Mouse (Mus musculus) cerebellum, adult (tissue): ENCODE results near the gene Tnrc6c.

Experiments
- ATAC-seq: cut with Nextera tagmentation; 2 replicates; pipeline ENCODE4 v1.9.2; 2017; ENCODE audit warnings: mild to moderate bottlenecking, moderate library complexity, mixed read lengths; ENCODE audit not compliant: insufficient number of reproducible peaks, low FRiP score, low TSS enrichment

Tnrc6c gene

GRCm38 (mm10) chr11:117671626-117672025 lies 17.5 kb downstream of the Tnrc6c start:
- no peak for ATAC-seq

GRCm38 (mm10) chr11:117674531-117674930 lies 20.4 kb downstream of the Tnrc6c start:
- no peak for ATAC-seq

GRCm38 (mm10) chr11:117676649-117677048 lies 22.6 kb downstream of the Tnrc6c start:
- no peak for ATAC-seq

- ATAC-seq = no peak
Measured at GRCm38 (mm10) chr11:117677111-117677510, 23.0 kb downstream of the Tnrc6c start.

- ATAC-seq = no peak
Measured at GRCm38 (mm10) chr11:117677594-117677993, 23.5 kb downstream of the Tnrc6c start.

- ATAC-seq = no peak
Measured at GRCm38 (mm10) chr11:117678155-117678554, 24.1 kb downstream of the Tnrc6c start.

GRCm38 (mm10) chr11:117678740-117679139 lies 24.7 kb downstream of the Tnrc6c start:
- ATAC-seq = no peak

GRCm38 (mm10) chr11:117684640-117685039 lies 30.6 kb downstream of the Tnrc6c start:
- no peak for ATAC-seq

- no peak for ATAC-seq
Measured at GRCm38 (mm10) chr11:117685461-117685860, 31.4 kb downstream of the Tnrc6c start.

- ATAC-seq = no peak
Measured at GRCm38 (mm10) chr11:117686021-117686420, 31.9 kb downstream of the Tnrc6c start.

GRCm38 (mm10) chr11:117688603-117689002 lies 34.5 kb downstream of the Tnrc6c start:
- no peak for ATAC-seq

- ATAC-seq = no peak
Measured at GRCm38 (mm10) chr11:117691311-117691710, 37.2 kb downstream of the Tnrc6c start.

- no peak for ATAC-seq
Measured at GRCm38 (mm10) chr11:117694050-117694449, 40.0 kb downstream of the Tnrc6c start.

GRCm38 (mm10) chr11:117696585-117696984 lies 42.5 kb downstream of the Tnrc6c start:
- no peak for ATAC-seq

- ATAC-seq = no peak
Measured at GRCm38 (mm10) chr11:117700871-117701270, 46.8 kb downstream of the Tnrc6c start.

GRCm38 (mm10) chr11:117706267-117706666 lies 52.2 kb downstream of the Tnrc6c start:
- ATAC-seq = no peak

- ATAC-seq = no peak
Measured at GRCm38 (mm10) chr11:117707238-117707637, 53.1 kb downstream of the Tnrc6c start.

- no peak for ATAC-seq
Measured at GRCm38 (mm10) chr11:117709308-117709707, 55.2 kb downstream of the Tnrc6c start.

GRCm38 (mm10) chr11:117710815-117711294 lies 56.8 kb downstream of the Tnrc6c start:
- ATAC-seq = no peak

- ATAC-seq = no peak
Measured at GRCm38 (mm10) chr11:117712065-117712464, 58.0 kb downstream of the Tnrc6c start.

GRCm38 (mm10) chr11:117713375-117713774 lies 59.3 kb downstream of the Tnrc6c start:
- no peak for ATAC-seq

GRCm38 (mm10) chr11:117718838-117719237 lies 64.7 kb downstream of the Tnrc6c start:
- no peak for ATAC-seq
